Mouse (Mus musculus) heart, postnatal 0 days (tissue): Measurements from ENCODE around the gene Sec14l2.

Experiments used
- CTCF ChIP-seq: IDR thresholded peaks from 2 replicates; pipeline ENCODE4 v1.5.1; 2016; ENCODE audit warnings: antibody characterized with exemption, control low read depth, low read depth
- EP300 ChIP-seq: IDR thresholded peaks from 2 replicates; pipeline ENCODE4 v1.6.1; 2016; ENCODE audit warnings: antibody characterized with exemption, low read depth

DNA sequence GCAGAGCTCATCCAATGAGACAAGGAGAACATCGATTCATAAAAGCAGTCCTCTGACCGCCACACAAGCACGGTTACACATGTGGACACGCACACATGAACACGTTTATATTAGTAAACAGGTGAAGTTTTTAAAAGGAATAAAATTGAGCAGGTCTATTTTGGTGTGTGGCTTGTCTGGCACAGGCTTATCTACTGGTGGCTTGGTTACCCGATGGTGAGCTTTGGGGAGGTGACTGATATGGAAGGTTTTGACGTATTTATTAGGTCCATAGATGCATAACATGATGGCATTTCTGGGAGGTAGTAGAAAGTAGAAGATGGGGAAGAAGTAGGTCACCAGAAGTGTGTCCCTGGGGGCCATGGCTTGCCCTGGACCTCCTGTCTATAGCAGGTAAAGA is 30.5 kb upstream of the Sec14l2 start:
- TF ChIP-seq CTCF (no peak), EP300 (no peak)
